Mouse (Mus musculus): ENCODE measurements around the gene Dus2. TPM values are rescaled to one million over a fixed set of nuclear protein-coding genes. Genes with fewer than 3 reads are reported as not detected.
A peak's percentile ranks its signal among the peaks of the same experiment; 100 is the strongest.
"Not testable (repeated sequence)": the region's sequence is repeated elsewhere in the genome, so short reads cannot be mapped to it uniquely, and the experiment has no call there.

Gene Dus2
- total and polyA plus RNA-seq, 3 experiments = 20.7 to 27.2 (median 23.2) TPM

- DNase-seq (ENCODE audit: extremely low read depth); in situ Hi-C loops (cut with MboI; ENCODE audit: low pct_ligation_motif_present, low pct_unique_long_range_greater_than_20kb, low sequenced_read_pairs); H3K9me3 ChIP-seq (replicated peaks; ENCODE audit: low read length); H3K4me3 ChIP-seq (replicated peaks in 1 of 3; ENCODE audit: low read depth in 2 of 3, low read length in 2 of 3, poor library complexity in 1 of 3); dilution Hi-C loops (cut with MboI; ENCODE audit: extremely low pct_ligation_motif_present, extremely low pct_unique_long_range_greater_than_20kb, low sequenced_read_pairs); H3K4me2 ChIP-seq (ENCODE audit: insufficient read depth, low read depth, poor library complexity, severe bottlenecking); H3K9ac ChIP-seq (ENCODE audit: insufficient read depth, low read depth); H3K27ac ChIP-seq (ENCODE audit: insufficient read depth, low read depth); H3K79me2 ChIP-seq (replicated peaks; ENCODE audit: control insufficient read depth, extremely low read depth, insufficient read depth, poor library complexity, severe bottlenecking); H3K27me3 ChIP-seq (replicated peaks): not testable (repeated sequence)
- peaks cover 0 to 15% of the 10 kb centered on the region in 2 experiments for H3K36me3 ChIP-seq (replicated peaks in 1 of 2; ENCODE audit: control insufficient read depth in 1 of 2, insufficient read depth in 1 of 2, low read length in 1 of 2)
- H3K4me1 ChIP-seq (ENCODE audit: control insufficient read depth in 1 of 2, insufficient read depth in 2 of 2) = peaks cover 10 to 35% of the 10 kb centered on the region in 2 experiments
- peak in 1 of 2 experiments; percentile 17; a peak in 1 of 4 replicates for TF ChIP-seq CTCF (conservative IDR thresholded peaks at IDR 0.05 in 1 of 2, IDR thresholded peaks at IDR 0.05 in 1 of 2; ENCODE audit: low read depth in 2 of 2, low read length in 2 of 2)
Observed at GRCm38 (mm10) chr8:106007891-106008290, 16.8 kb downstream of the Dus2 start.

GRCm38 (mm10) chr8:106010748-106011642 is 19.9 kb downstream of the Dus2 start:
- Histone ChIP-seq H3K79me2 (replicated peaks; ENCODE audit: control insufficient read depth, extremely low read depth, insufficient read depth, poor library complexity, severe bottlenecking) (peaks cover 9% of the 10 kb centered on the region), H3K27me3 (replicated peaks) (no peaks in the 10 kb centered on the region), H3K4me1 (ENCODE audit: control insufficient read depth in 1 of 2, insufficient read depth in 2 of 2) (peaks cover 10 to 35% of the 10 kb centered on the region in 2 experiments), H3K9ac (ENCODE audit: insufficient read depth, low read depth) (peak overlapping the region; percentile 62), H3K27ac (ENCODE audit: insufficient read depth, low read depth) (peak overlapping the region; percentile 23), H3K4me2 (ENCODE audit: insufficient read depth, low read depth, poor library complexity, severe bottlenecking) (peak overlapping the region; percentile 77), H3K36me3 (replicated peaks in 1 of 2; ENCODE audit: control insufficient read depth in 1 of 2, insufficient read depth in 1 of 2, low read length in 1 of 2) (peaks cover 4 to 31% of the 10 kb centered on the region in 2 experiments), H3K4me3 (replicated peaks in 1 of 3; ENCODE audit: low read depth in 2 of 3, low read length in 2 of 3, poor library complexity in 1 of 3) (peak overlapping the region; percentile 82 to 98 (median 84)), H3K9me3 (replicated peaks; ENCODE audit: low read length) (no peaks in the 10 kb centered on the region)
- dilution Hi-C loops (cut with MboI; ENCODE audit: extremely low pct_ligation_motif_present, extremely low pct_unique_long_range_greater_than_20kb, low sequenced_read_pairs) (no loop called here), in situ Hi-C loops (cut with MboI; ENCODE audit: low pct_ligation_motif_present, low pct_unique_long_range_greater_than_20kb, low sequenced_read_pairs) (no loop called here)
- peak; percentile 92 for DNase-seq (ENCODE audit: extremely low read depth)
- 0 out of 2 replicates have a peak, but pooled peaks have one; percentile 17 for TF ChIP-seq E2F4 (IDR thresholded peaks at IDR 0.05; ENCODE audit: insufficient replicate concordance, low read depth, low read length)
- TF ChIP-seq NRF1 (IDR thresholded peaks at IDR 0.05; ENCODE audit: low read depth, low read length) = peak; percentile 53
- peak; percentile 89 for TF ChIP-seq POLR2A (IDR thresholded peaks at IDR 0.05; ENCODE audit: low read depth, low read length)
- peak; percentile 95 for TF ChIP-seq HCFC1 (IDR thresholded peaks at IDR 0.05; ENCODE audit: low read depth, low read length)
- TF ChIP-seq MEF2A (IDR thresholded peaks at IDR 0.05; ENCODE audit: borderline replicate concordance, low read depth, low read length) = peak; percentile 72; the same call in 1 of the 2 replicates
- TF ChIP-seq USF1 (IDR thresholded peaks at IDR 0.05; ENCODE audit: low read depth, low read length) = no peak
- TF ChIP-seq MAZ (IDR thresholded peaks at IDR 0.05; ENCODE audit: low read depth, low read length) = peak; percentile 50; the same call in 1 of the 2 replicates
- no peak for TF ChIP-seq JUN (IDR thresholded peaks at IDR 0.05; ENCODE audit: insufficient read depth, low read depth, low read length)
- TF ChIP-seq GABPA (IDR thresholded peaks at IDR 0.05; ENCODE audit: insufficient replicate concordance, low read depth, low read length) = peak; percentile 64; the same call in 1 of the 2 replicates
- no peak for TF ChIP-seq MAFK (IDR thresholded peaks at IDR 0.05; ENCODE audit: insufficient replicate concordance, low read length)
- no peak for TF ChIP-seq ZC3H11A (IDR thresholded peaks at IDR 0.05; ENCODE audit: low read depth, low read length)
- peak; percentile 97 for TF ChIP-seq SIN3A (IDR thresholded peaks at IDR 0.05; ENCODE audit: low read length)
- peak; percentile 69; the same call in 1 of the 2 replicates for TF ChIP-seq POLR2AphosphoS2 (IDR thresholded peaks at IDR 0.05; ENCODE audit: low read depth, low read length)
- peak; percentile 79 for TF ChIP-seq ELF1 (IDR thresholded peaks at IDR 0.05; ENCODE audit: low read depth, low read length)
- no peak for TF ChIP-seq SMC3 (IDR thresholded peaks at IDR 0.05; ENCODE audit: low read depth, low read length)
- no peak for TF ChIP-seq JUND (conservative IDR thresholded peaks at IDR 0.05; ENCODE audit: low read depth, low read length)
- TF ChIP-seq ZNF384 (IDR thresholded peaks at IDR 0.05; ENCODE audit: low read depth, low read length) = no peak
- TF ChIP-seq RAD21 (IDR thresholded peaks at IDR 0.05; ENCODE audit: low read depth, low read length) = no peak
- no peak for TF ChIP-seq ZKSCAN1 (IDR thresholded peaks at IDR 0.05; ENCODE audit: borderline replicate concordance, low read depth, low read length)
- 0 out of 2 replicates have a peak, but pooled peaks have one; percentile 34 for TF ChIP-seq RCOR1 (conservative IDR thresholded peaks at IDR 0.05; ENCODE audit: low read depth, low read length)
- peak; percentile 60 for TF ChIP-seq BHLHE40 (IDR thresholded peaks at IDR 0.05; ENCODE audit: low read depth, low read length)
- TF ChIP-seq MAX (IDR thresholded peaks at IDR 0.05; ENCODE audit: low read length) = peak; percentile 86
- TF ChIP-seq TBP (conservative IDR thresholded peaks at IDR 0.05; ENCODE audit: low read depth, low read length) = 0 out of 2 replicates have a peak, but pooled peaks have one; percentile 34
- TF ChIP-seq PAX5 (IDR thresholded peaks at IDR 0.05; ENCODE audit: low read length) = no peak
- TF ChIP-seq TCF12 (IDR thresholded peaks at IDR 0.05; ENCODE audit: low read depth, low read length) = peak; percentile 87
- 0 out of 2 replicates have a peak, but pooled peaks have one; percentile 20 for TF ChIP-seq CHD1 (IDR thresholded peaks at IDR 0.05; ENCODE audit: low read depth, low read length)
- TF ChIP-seq USF2 (conservative IDR thresholded peaks at IDR 0.05; ENCODE audit: low read depth, low read length) = no peak
- peak; percentile 78 for TF ChIP-seq MYC (IDR thresholded peaks at IDR 0.05; ENCODE audit: low read depth, low read length)
- TF ChIP-seq NELFE (IDR thresholded peaks at IDR 0.05; ENCODE audit: low read depth, low read length) = peak; percentile 93
- peak; percentile 43 for TF ChIP-seq CHD2 (IDR thresholded peaks at IDR 0.05; ENCODE audit: low read length)

Data from CH12.LX (cell line).